Mouse (Mus musculus) layer of hippocampus, adult 2 months (tissue): ENCODE data around the gene Mrpl20. TPM values are rescaled to one million over a fixed set of nuclear protein-coding genes. Genes with fewer than 3 reads are reported as not detected.

Source experiments
- DNase-seq, 2 experiments: peaks; one replicate each; pipeline ENCODE4 v3.0.0; 2022; ENCODE audit warnings: low spot score in 2 of 2
- H3K27ac ChIP-seq: fragments of 200-600 bp; 2 replicates; pipeline ENCODE4 v1.8.1; 2022
- H3K4me3 ChIP-seq: fragments of 200-600 bp; 2 replicates; pipeline ENCODE4 v1.8.1; 2022; ENCODE audit warnings: mild to moderate bottlenecking
- CTCF ChIP-seq: fragments of 200-600 bp; conservative IDR thresholded peaks from 2 replicates; pipeline ENCODE4 v1.8.1; 2022; ENCODE audit warnings: antibody characterized with exemption, mild to moderate bottlenecking, moderate library complexity
- microRNA-seq, 2 experiments: library from miRNA; unstranded; fragments of <30 nt; microRNA quantifications; one replicate each; pipeline ENCODE4 v1.2.0; 2021
- total RNA-seq, 2 experiments: library from RNA; stranded (reverse); gene quantifications; 2 replicates each; pipeline ENCODE4 v1.2.3; 2021

Gene Mrpl20
- total RNA-seq, 2 experiments from 2014 or later = 86.6 to 89.6 TPM

DNA sequence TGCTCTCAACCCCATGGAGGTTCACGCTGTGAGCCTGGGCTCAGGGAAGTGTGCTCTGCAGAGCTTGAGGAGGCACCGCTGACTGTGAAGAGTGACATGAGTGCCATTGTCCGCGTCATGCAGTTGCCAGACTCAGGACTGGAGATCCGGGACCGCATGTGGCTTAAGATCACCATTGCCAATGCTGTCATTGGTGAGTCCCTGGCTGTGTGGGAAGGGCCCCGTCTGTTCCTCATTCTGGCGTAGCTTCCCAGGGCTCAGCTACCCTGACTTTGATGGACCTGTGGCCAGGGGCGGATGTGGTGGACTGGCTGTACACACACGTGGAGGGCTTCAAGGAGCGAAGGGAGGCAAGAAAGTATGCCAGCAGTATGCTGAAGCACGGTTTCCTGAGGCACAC is 53.4 kb downstream of the Mrpl20 start:
- TF ChIP-seq CTCF = no peak
- no peak for DNase-seq

DNA sequence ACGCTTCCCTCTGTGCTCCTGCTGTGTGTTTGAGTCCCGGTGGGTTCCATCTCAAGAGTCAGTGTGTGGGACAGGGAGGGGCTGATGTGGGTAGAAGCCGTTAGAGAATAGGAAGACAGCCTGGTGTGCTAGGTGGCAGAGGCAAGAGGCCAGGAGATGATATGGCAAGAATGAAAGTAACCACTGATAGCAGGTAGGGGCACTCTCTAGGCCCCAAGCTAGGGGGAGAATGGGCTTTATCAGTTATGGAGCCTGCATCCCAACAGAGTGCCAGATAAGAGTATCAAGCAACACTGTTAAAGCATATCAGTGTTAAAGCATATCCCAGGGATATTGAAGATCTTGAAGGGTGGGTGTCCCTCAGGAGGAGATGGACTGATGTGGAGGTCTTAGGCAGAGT is 54.2 kb downstream of the Mrpl20 start:
- TF ChIP-seq CTCF = no peak
- no peak for DNase-seq

More for the DNA sequence above, 53.4 kb downstream of the Mrpl20 start:
- H3K4me3 ChIP-seq = no peak overlapping the region
- H3K27ac ChIP-seq = no peak overlapping the region

DNA sequence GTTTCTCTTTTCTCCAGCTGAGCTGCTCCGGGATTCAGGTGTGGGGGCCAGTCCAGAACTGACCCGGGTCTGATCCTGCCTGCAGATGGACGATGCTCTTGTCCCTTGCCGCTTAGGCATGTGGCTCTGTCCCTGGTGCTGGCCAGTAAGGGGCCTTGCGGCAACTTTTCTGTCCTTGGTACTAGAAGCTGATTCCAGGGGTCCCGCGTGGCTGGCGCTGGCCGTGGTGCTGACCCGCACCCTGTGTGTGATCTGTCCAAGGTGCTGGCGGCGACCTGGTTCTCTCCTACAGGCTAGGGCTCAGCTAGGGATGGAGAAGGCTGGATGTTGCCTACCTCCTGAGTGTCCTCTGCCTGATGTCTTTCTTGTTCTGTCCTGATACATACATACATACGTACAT is 56.6 kb downstream of the Mrpl20 start:
- no peak for TF ChIP-seq CTCF
- H3K4me3 ChIP-seq = no peak overlapping the region
- H3K27ac ChIP-seq = no peak overlapping the region
- DNase-seq = no peak

More for the DNA sequence above, 54.2 kb downstream of the Mrpl20 start:
- H3K4me3 ChIP-seq = no peak overlapping the region
- no peak overlapping the region for H3K27ac ChIP-seq

Small RNAs within 50 kb of the gene (microRNA-seq; reads per million reads assigned to microRNA genes)
- gene Gm27743 = 0 reads per million in 2 experiments

Other genes starting within 250 kb of the Mrpl20 start
- 10 to 100 TPM; 61.2 to 63.5 TPM for gene Nadk, start 240.5 kb upstream of the Mrpl20 start, total RNA-seq
- 10 to 100 TPM; 39.7 to 40.3 TPM for gene Slc35e2, start 201.5 kb upstream of the Mrpl20 start, total RNA-seq
- 10 to 100 TPM; 43.6 to 48.8 TPM for gene Cdk11b, start 178.0 kb upstream of the Mrpl20 start, total RNA-seq
- gene Gm10563, start 157.5 kb upstream of the Mrpl20 start, total RNA-seq = not detected
- 1 to 10 TPM; 2.7 to 3.4 TPM for gene Mmp23, start 149.5 kb upstream of the Mrpl20 start, total RNA-seq
- gene Mib2, start 133.7 kb upstream of the Mrpl20 start, total RNA-seq = 100 to 1,000 TPM; 111 to 114 TPM
- 10 to 100 TPM; 26.5 to 27.9 TPM for gene Fndc10, start 108.5 kb upstream of the Mrpl20 start, total RNA-seq
- gene Ssu72, start 98.1 kb upstream of the Mrpl20 start, total RNA-seq = 10 to 100 TPM; 90.9 to 92.8 TPM
- gene Tmem240, start 68.1 kb upstream of the Mrpl20 start, total RNA-seq = 10 to 100 TPM; 32.7 to 39.0 TPM
- gene Atad3a, start 41.8 kb upstream of the Mrpl20 start, total RNA-seq = 10 to 100 TPM; 49.9 to 51.4 TPM
- gene Vwa1, start 28.2 kb upstream of the Mrpl20 start, total RNA-seq = 1 to 10 TPM; 9.6 to 9.8 TPM
- 10 to 100 TPM; 24.0 to 24.8 TPM for gene Tmem88b, start 17.0 kb upstream of the Mrpl20 start, total RNA-seq
- gene Ankrd65, start 12.4 kb upstream of the Mrpl20 start, total RNA-seq = under 1 TPM in 1 of 2 experiments, not detected in 1; 0.32 TPM
- 10 to 100 TPM; 79.4 to 94.2 TPM for gene Ccnl2, start 9.6 kb downstream of the Mrpl20 start, total RNA-seq
- gene Aurkaip1, start 28.4 kb downstream of the Mrpl20 start, total RNA-seq = 100 to 1,000 TPM; 102 to 105 TPM
- gene Mxra8, start 36.8 kb downstream of the Mrpl20 start, total RNA-seq = 10 to 100 TPM in 1 of 2 experiments, 1 to 10 TPM in 1; 8.4 to 10.6 TPM
- 10 to 100 TPM; 80.8 to 81.9 TPM for gene Dvl1, start 44.5 kb downstream of the Mrpl20 start, total RNA-seq
- under 1 TPM; 0.33 to 0.44 TPM for gene Tas1r3, start 60.5 kb downstream of the Mrpl20 start, total RNA-seq
- 10 to 100 TPM; 29.2 to 31.7 TPM for gene Cptp, start 66.6 kb downstream of the Mrpl20 start, total RNA-seq
- 10 to 100 TPM; 33.7 to 35.8 TPM for gene Ints11, start 66.7 kb downstream of the Mrpl20 start, total RNA-seq
- 10 to 100 TPM; 62.3 to 68.1 TPM for gene Pusl1, start 88.9 kb downstream of the Mrpl20 start, total RNA-seq
- 100 to 1,000 TPM; 121 to 129 TPM for gene Acap3, start 88.9 kb downstream of the Mrpl20 start, total RNA-seq
- 10 to 100 TPM; 69.8 to 71.2 TPM for gene Ube2j2, start 141.0 kb downstream of the Mrpl20 start, total RNA-seq
- 10 to 100 TPM; 11.5 to 18.0 TPM for gene C1qtnf12, start 159.4 kb downstream of the Mrpl20 start, total RNA-seq
- 10 to 100 TPM in 1 of 2 experiments, 1 to 10 TPM in 1; 9.3 to 10.1 TPM for gene B3galt6, start 189.8 kb downstream of the Mrpl20 start, total RNA-seq
- gene Sdf4, start 190.0 kb downstream of the Mrpl20 start, total RNA-seq = 100 to 1,000 TPM; 191 to 194 TPM
- 1 to 10 TPM; 1.3 to 2.3 TPM for gene Tnfrsf4, start 211.0 kb downstream of the Mrpl20 start, total RNA-seq
- not detected for gene Tnfrsf18, start 223.3 kb downstream of the Mrpl20 start, total RNA-seq